Mouse (Mus musculus): ENCODE data around the gene Dhx40. TPM values are rescaled to one million over a fixed set of nuclear protein-coding genes. Genes with fewer than 3 reads are reported as not detected.
"Not testable (repeated sequence)": the region's sequence is repeated elsewhere in the genome, so short reads cannot be mapped to it uniquely, and the experiment has no call there.

Dhx40 gene
- polyA plus RNA-seq, 1 experiment from 2014 or later, result 30.5 TPM

- Histone ChIP-seq H3K9me3 (ENCODE audit: control insufficient read depth, low read length) (no peaks in the 10 kb centered on the region), H3K4me2 (ENCODE audit: low read length) (no peak overlapping the region), H3K27ac (ENCODE audit: low read length) (no peak overlapping the region), H3K36me3 (ENCODE audit: control insufficient read depth, insufficient read depth) (no peaks in the 10 kb centered on the region), H3K9ac (replicated peaks; ENCODE audit: low read depth, low read length) (no peak overlapping the region), H3K4me3 (replicated peaks; ENCODE audit: low read length) (no peak overlapping the region), H3K27me3 (replicated peaks; ENCODE audit: control insufficient read depth, insufficient read depth, low read length) (no peaks in the 10 kb centered on the region), H3K4me1 (replicated peaks; ENCODE audit: control insufficient read depth, insufficient read depth, low read length) (no peaks in the 10 kb centered on the region)
- WGBS, result 63% methylated on average over 2 of the region's 2 CpGs
- ATAC-seq, result no peak
Observed at GRCm38 (mm10) chr11:86742605-86743004, 64.9 kb downstream of the Dhx40 start.

GRCm38 (mm10) chr11:86741505-86741904 is 66.0 kb downstream of the Dhx40 start:
- Histone ChIP-seq H3K4me2 (ENCODE audit: low read length) (no peak overlapping the region), H3K4me1 (replicated peaks; ENCODE audit: control insufficient read depth, insufficient read depth, low read length) (no peaks in the 10 kb centered on the region), H3K27ac (ENCODE audit: low read length) (no peak overlapping the region), H3K36me3 (ENCODE audit: control insufficient read depth, insufficient read depth) (no peaks in the 10 kb centered on the region), H3K27me3 (replicated peaks; ENCODE audit: control insufficient read depth, insufficient read depth, low read length) (no peaks in the 10 kb centered on the region), H3K9ac (replicated peaks; ENCODE audit: low read depth, low read length) (no peak overlapping the region), H3K9me3 (ENCODE audit: control insufficient read depth, low read length) (no peaks in the 10 kb centered on the region), H3K4me3 (replicated peaks; ENCODE audit: low read length) (no peak overlapping the region)
- ATAC-seq, result no peak
- 95% methylated on average over 5 of the region's 5 CpGs for WGBS

- H3K4me1 ChIP-seq (replicated peaks; ENCODE audit: control insufficient read depth, insufficient read depth, low read length), result no peaks in the 10 kb centered on the region
- WGBS, result 85% methylated on average over 2 of the region's 2 CpGs
- no peaks in the 10 kb centered on the region for H3K9me3 ChIP-seq (ENCODE audit: control insufficient read depth, low read length)
- no peaks in the 10 kb centered on the region for H3K27me3 ChIP-seq (replicated peaks; ENCODE audit: control insufficient read depth, insufficient read depth, low read length)
- H3K4me2 ChIP-seq (ENCODE audit: low read length), result no peak overlapping the region
- no peaks in the 10 kb centered on the region for H3K36me3 ChIP-seq (ENCODE audit: control insufficient read depth, insufficient read depth)
- ATAC-seq, result no peak
- no peak overlapping the region for H3K4me3 ChIP-seq (replicated peaks; ENCODE audit: low read length)
- H3K27ac ChIP-seq (ENCODE audit: low read length), result no peak overlapping the region
- H3K9ac ChIP-seq (replicated peaks; ENCODE audit: low read depth, low read length), result no peak overlapping the region
Observed at GRCm38 (mm10) chr11:86739470-86739869, 68.1 kb downstream of the Dhx40 start.

- Histone ChIP-seq H3K27ac (ENCODE audit: low read length) (no peak overlapping the region), H3K9ac (replicated peaks; ENCODE audit: low read depth, low read length) (no peak overlapping the region)
- no peak for ATAC-seq
Observed at GRCm38 (mm10) chr11:86738956-86739355, 68.6 kb downstream of the Dhx40 start.

GRCm38 (mm10) chr11:86738308-86738707 is 69.2 kb downstream of the Dhx40 start:
- not testable (repeated sequence) for H3K36me3 ChIP-seq (ENCODE audit: control insufficient read depth, insufficient read depth); H3K4me2 ChIP-seq (ENCODE audit: low read length); H3K4me1 ChIP-seq (replicated peaks; ENCODE audit: control insufficient read depth, insufficient read depth, low read length); ATAC-seq; H3K4me3 ChIP-seq (replicated peaks; ENCODE audit: low read length); H3K9ac ChIP-seq (replicated peaks; ENCODE audit: low read depth, low read length); H3K9me3 ChIP-seq (ENCODE audit: control insufficient read depth, low read length); H3K27me3 ChIP-seq (replicated peaks; ENCODE audit: control insufficient read depth, insufficient read depth, low read length); H3K27ac ChIP-seq (ENCODE audit: low read length)
- 100% methylated on average over 1 of the region's 1 CpGs for WGBS

More at GRCm38 (mm10) chr11:86738956-86739355, 68.6 kb downstream of the Dhx40 start:
- Histone ChIP-seq H3K4me1 (replicated peaks; ENCODE audit: control insufficient read depth, insufficient read depth, low read length) (no peaks in the 10 kb centered on the region), H3K36me3 (ENCODE audit: control insufficient read depth, insufficient read depth) (no peaks in the 10 kb centered on the region), H3K4me2 (ENCODE audit: low read length) (no peak overlapping the region), H3K9me3 (ENCODE audit: control insufficient read depth, low read length) (no peaks in the 10 kb centered on the region), H3K4me3 (replicated peaks; ENCODE audit: low read length) (no peak overlapping the region), H3K27me3 (replicated peaks; ENCODE audit: control insufficient read depth, insufficient read depth, low read length) (no peaks in the 10 kb centered on the region)
- 98% methylated on average over 1 of the region's 1 CpGs for WGBS

- WGBS, result 89% methylated on average over 8 of the region's 8 CpGs
- no peak for ATAC-seq
- no peak overlapping the region for H3K27ac ChIP-seq (ENCODE audit: low read length)
- peaks cover 2% of the 10 kb centered on the region; the same call in 1 of the 2 replicates for H3K36me3 ChIP-seq (ENCODE audit: control insufficient read depth, insufficient read depth)
- no peaks in the 10 kb centered on the region for H3K9me3 ChIP-seq (ENCODE audit: control insufficient read depth, low read length)
- H3K27me3 ChIP-seq (replicated peaks; ENCODE audit: control insufficient read depth, insufficient read depth, low read length), result no peaks in the 10 kb centered on the region
- H3K4me3 ChIP-seq (replicated peaks; ENCODE audit: low read length), result no peak overlapping the region
- no peaks in the 10 kb centered on the region for H3K4me1 ChIP-seq (replicated peaks; ENCODE audit: control insufficient read depth, insufficient read depth, low read length)
- no peak overlapping the region for H3K4me2 ChIP-seq (ENCODE audit: low read length)
- no peak overlapping the region for H3K9ac ChIP-seq (replicated peaks; ENCODE audit: low read depth, low read length)
Observed at GRCm38 (mm10) chr11:86737301-86738000, 70.1 kb downstream of the Dhx40 start.

- Histone ChIP-seq H3K27me3 (replicated peaks; ENCODE audit: control insufficient read depth, insufficient read depth, low read length) (no peaks in the 10 kb centered on the region), H3K9me3 (ENCODE audit: control insufficient read depth, low read length) (no peaks in the 10 kb centered on the region), H3K27ac (ENCODE audit: low read length) (no peak overlapping the region), H3K4me3 (replicated peaks; ENCODE audit: low read length) (no peak overlapping the region), H3K4me2 (ENCODE audit: low read length) (no peak overlapping the region), H3K9ac (replicated peaks; ENCODE audit: low read depth, low read length) (no peak overlapping the region), H3K4me1 (replicated peaks; ENCODE audit: control insufficient read depth, insufficient read depth, low read length) (no peaks in the 10 kb centered on the region), H3K36me3 (ENCODE audit: control insufficient read depth, insufficient read depth) (peaks cover 9% of the 10 kb centered on the region)
- WGBS, result 92% methylated on average over 4 of the region's 4 CpGs
- no peak for ATAC-seq
Observed at GRCm38 (mm10) chr11:86734993-86735392, 72.6 kb downstream of the Dhx40 start.

- Histone ChIP-seq H3K4me1 (replicated peaks; ENCODE audit: control insufficient read depth, insufficient read depth, low read length) (no peaks in the 10 kb centered on the region), H3K9me3 (ENCODE audit: control insufficient read depth, low read length) (no peaks in the 10 kb centered on the region), H3K4me3 (replicated peaks; ENCODE audit: low read length) (no peak overlapping the region), H3K9ac (replicated peaks; ENCODE audit: low read depth, low read length) (no peak overlapping the region), H3K27ac (ENCODE audit: low read length) (no peak overlapping the region), H3K36me3 (ENCODE audit: control insufficient read depth, insufficient read depth) (peaks cover 9% of the 10 kb centered on the region), H3K4me2 (ENCODE audit: low read length) (no peak overlapping the region), H3K27me3 (replicated peaks; ENCODE audit: control insufficient read depth, insufficient read depth, low read length) (no peaks in the 10 kb centered on the region)
- ATAC-seq, result no peak
- WGBS, result 74% methylated on average over 10 of the region's 10 CpGs
Observed at GRCm38 (mm10) chr11:86734241-86734939, 73.2 kb downstream of the Dhx40 start.

GRCm38 (mm10) chr11:86731443-86731842 is 76.1 kb downstream of the Dhx40 start:
- no peaks in the 10 kb centered on the region for H3K4me1 ChIP-seq (replicated peaks; ENCODE audit: control insufficient read depth, insufficient read depth, low read length)
- no peaks in the 10 kb centered on the region for H3K27me3 ChIP-seq (replicated peaks; ENCODE audit: control insufficient read depth, insufficient read depth, low read length)
- H3K9me3 ChIP-seq (ENCODE audit: control insufficient read depth, low read length), result no peaks in the 10 kb centered on the region
- no peak overlapping the region for H3K27ac ChIP-seq (ENCODE audit: low read length)
- H3K9ac ChIP-seq (replicated peaks; ENCODE audit: low read depth, low read length), result no peak overlapping the region
- no peak overlapping the region for H3K4me2 ChIP-seq (ENCODE audit: low read length)
- no peak overlapping the region for H3K4me3 ChIP-seq (replicated peaks; ENCODE audit: low read length)
- peaks cover 12% of the 10 kb centered on the region for H3K36me3 ChIP-seq (ENCODE audit: control insufficient read depth, insufficient read depth)
- WGBS, result 85% methylated on average over 2 of the region's 2 CpGs
- no peak for ATAC-seq

All from forebrain, embryonic 16.5 days (tissue).